Mouse (Mus musculus): ENCODE measurements around the gene Sfmbt2.

Gene Sfmbt2

GRCm38 (mm10) chr2:10541762-10542161 lies 171.5 kb downstream of the Sfmbt2 start:
- in situ Hi-C loops (cut with MboI, MseI), result no loop called here

GRCm38 (mm10) chr2:10542388-10542787 lies 172.1 kb downstream of the Sfmbt2 start:
- in situ Hi-C loops (cut with MboI, MseI), result no loop called here

DNA sequence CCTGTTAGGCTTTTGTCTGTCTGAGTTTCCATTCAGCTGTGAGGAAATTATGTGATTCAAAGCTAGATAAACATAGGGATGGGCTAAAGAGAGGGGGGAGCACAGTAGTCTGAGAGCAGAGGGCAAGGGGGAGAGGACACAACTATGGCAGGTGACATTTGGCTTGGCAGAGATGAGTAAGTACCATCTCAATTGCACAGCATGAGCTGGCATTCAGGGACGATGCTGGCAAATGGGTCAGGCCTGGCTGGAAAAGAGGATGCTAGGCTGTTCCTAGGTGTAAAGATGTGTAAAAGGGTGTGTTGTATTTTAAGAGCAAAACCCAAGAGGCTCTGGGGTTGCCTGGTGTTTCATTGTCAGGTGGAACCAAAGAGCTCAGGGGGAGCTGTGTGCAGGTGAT lies 188.5 kb downstream of the Sfmbt2 start:
- in situ Hi-C loops (cut with MboI, MseI), result no loop called here

DNA sequence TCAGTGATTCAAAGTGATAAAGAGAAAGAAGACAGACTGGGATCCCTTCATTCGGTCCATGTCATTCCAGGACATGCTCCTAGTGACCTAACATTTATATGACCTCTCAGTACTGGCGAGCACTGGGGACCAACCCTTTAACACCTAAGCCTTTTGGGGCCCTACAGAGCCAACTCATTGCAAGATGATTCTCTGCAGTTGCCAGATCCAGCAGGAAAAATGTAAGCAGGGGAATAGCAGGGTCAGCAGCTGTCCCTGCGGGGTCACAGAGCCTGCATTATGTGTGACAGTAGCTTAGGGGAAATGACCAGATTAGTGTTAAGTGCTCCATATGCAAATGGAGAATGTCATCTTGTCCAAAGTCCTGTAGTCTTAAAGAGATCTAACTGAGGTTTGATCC lies 195.2 kb downstream of the Sfmbt2 start:
- in situ Hi-C loops (cut with MboI, MseI), result loop anchor here (10.0 kb wide), 1 partner anchor 911 kb away; no protein-coding TSS in a partner anchor

DNA sequence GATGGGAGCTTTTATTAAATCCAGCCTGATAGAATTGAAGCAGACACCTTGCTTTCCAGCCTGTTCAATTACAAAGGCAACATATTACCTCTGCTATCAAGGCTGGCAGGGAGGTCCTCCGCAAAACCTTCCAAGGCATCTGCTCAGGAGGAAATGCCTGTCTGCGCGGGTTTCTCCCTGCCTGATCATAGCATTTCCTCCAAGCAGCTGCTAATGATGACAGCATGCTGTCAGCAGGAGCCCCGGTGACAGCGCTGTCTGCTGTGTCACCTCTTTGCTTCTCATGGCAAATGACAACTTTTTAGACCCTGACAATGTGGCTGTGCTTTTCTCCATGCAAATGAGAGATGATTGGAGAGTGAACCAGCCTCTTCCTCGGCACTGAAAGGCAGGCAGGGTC lies 199.1 kb downstream of the Sfmbt2 start:
- in situ Hi-C loops (cut with MboI, MseI), result loop anchor here (10.0 kb wide), 1 partner anchor 915 kb away; no protein-coding TSS in a partner anchor

DNA sequence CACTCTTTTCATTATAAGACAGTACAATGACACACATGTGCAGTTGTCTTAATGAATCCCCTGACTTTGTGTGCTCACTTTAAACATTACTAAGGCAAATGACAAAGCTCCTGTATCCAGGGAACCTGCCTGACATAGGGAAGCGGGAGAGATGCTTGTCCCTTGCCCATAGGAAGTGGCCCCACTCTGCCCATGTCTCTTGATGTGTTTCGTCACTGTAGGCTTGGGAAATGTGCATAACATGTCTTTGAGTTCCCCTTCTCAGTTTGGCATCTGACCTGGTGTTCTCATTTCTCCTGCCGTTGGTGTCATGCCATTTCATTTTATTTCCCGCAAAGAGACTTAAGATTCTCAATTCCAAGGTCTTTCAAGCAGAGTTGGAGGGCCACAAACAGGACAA lies 202.0 kb downstream of the Sfmbt2 start:
- in situ Hi-C loops (cut with MboI, MseI), result no loop called here

GRCm38 (mm10) chr2:10575962-10576740 lies 205.8 kb downstream of the Sfmbt2 start:
- in situ Hi-C loops (cut with MboI, MseI), result no loop called here

- in situ Hi-C loops (cut with MboI, MseI), result no loop called here
Measured at GRCm38 (mm10) chr2:10582673-10583072, 212.4 kb downstream of the Sfmbt2 start.

DNA sequence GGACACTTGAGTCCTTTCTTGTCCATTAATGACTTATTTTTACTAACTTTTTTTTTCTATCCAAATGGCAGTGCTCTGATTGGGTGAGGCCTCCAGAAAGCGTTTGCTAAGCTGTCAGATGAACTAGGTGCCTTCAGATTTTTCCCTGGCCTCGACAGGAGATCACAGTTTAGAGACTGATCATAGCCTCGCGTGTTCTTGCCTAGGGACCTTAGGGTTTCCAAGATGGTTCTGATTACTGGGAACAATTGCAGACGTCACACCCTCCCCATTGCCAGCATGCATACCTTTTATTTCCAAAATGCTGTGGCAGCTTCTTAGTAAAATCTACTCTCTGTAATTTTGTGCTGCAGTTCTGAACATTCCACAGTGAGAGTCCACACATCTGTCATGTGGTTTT lies 212.8 kb downstream of the Sfmbt2 start:
- in situ Hi-C loops (cut with MboI, MseI), result no loop called here

DNA sequence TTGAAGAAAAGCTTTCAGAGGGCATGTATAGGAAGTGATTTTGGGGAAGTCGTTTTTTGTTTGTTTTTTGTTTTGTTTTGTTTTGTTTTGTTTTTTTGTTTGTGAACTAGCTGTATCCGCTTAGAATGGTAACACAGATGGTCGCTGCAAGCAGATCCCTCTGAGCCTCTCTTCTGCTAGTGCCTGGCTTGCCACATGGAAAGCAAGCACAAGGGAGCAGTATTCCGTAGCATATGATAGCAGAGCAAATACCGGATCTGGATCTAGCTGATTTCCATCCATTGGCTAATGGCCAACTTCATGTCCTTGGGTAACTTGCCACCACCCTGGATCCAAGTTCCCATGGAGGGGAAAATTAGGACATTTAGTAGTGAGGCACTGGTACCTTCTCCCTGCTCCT lies 221.0 kb downstream of the Sfmbt2 start:
- in situ Hi-C loops (cut with MboI, MseI), result no loop called here

DNA sequence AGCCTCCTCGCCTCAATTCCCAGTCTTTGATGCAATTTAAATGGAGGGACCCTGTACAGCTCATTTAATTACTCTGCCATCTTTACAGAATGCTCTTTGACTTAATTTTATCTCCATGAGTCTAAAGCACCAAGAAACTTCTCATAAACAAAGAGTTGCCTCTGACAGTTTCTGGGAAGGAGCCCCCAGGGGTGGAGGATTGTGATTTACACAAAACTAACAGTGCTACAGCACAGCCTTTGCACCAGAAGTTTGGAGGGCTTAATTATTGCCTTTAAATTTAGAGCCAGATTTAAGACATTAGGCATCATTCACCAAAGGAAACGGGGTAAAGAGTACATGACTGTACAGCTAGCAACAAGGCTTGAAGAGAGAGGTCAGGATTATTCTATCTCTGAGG lies 245.2 kb downstream of the Sfmbt2 start:
- in situ Hi-C loops (cut with MboI, MseI), result no loop called here

All from regulatory T cell (primary cell).